Mouse (Mus musculus): ENCODE measurements around the gene Ahrr. TPM values are rescaled to one million over a fixed set of nuclear protein-coding genes. Genes with fewer than 3 reads are reported as not detected.
A peak's percentile ranks its signal among the peaks of the same experiment; 100 is the strongest.

The Ahrr gene
- 1.2 and 1.4 TPM in 2 replicates for polyA plus RNA-seq (2015; fragmentation: Nextera tagmentation; extraction: Ambion mirVana)

- peak within 1 kb of the TSS; percentile 44 for H3K4me2 ChIP-seq (ENCODE audit: low read length)
- ATAC-seq = peak; percentile 64
- peak within 1 kb of the TSS; percentile 31 for H3K4me3 ChIP-seq (replicated peaks; ENCODE audit: low read length)
- no peak within 1 kb of the TSS for H3K27ac ChIP-seq (ENCODE audit: low read length)
- no peaks in the 10 kb centered on the region for H3K36me3 ChIP-seq (ENCODE audit: control insufficient read depth, insufficient read depth)
- peak within 1 kb of the TSS; percentile 54 for H3K9ac ChIP-seq (replicated peaks; ENCODE audit: low read depth, low read length)
- peaks cover 6% of the 10 kb centered on the region for H3K4me1 ChIP-seq (replicated peaks; ENCODE audit: control insufficient read depth, insufficient read depth, low read length)
- no peaks in the 10 kb centered on the region for H3K9me3 ChIP-seq (ENCODE audit: control insufficient read depth, low read length)
- peaks cover 2% of the 10 kb centered on the region; the same call in 1 of the 2 replicates for H3K27me3 ChIP-seq (replicated peaks; ENCODE audit: control insufficient read depth, insufficient read depth, low read length)
- under 1% methylated on average over 27 of the region's 27 CpGs for WGBS
Observed at GRCm38 (mm10) chr13:74292167-74292566, at the start of gene Ahrr. Ahrr (minus strand) TSS chr13:74292331.

GRCm38 (mm10) chr13:74341036-74341435 is 48.9 kb upstream of the Ahrr start:
- H3K4me3 ChIP-seq (replicated peaks; ENCODE audit: low read length) = no peak overlapping the region
- peak; percentile 55; the same call in 1 of the 2 replicates for ATAC-seq
- no peak overlapping the region for H3K9ac ChIP-seq (replicated peaks; ENCODE audit: low read depth, low read length)
- 51% methylated on average over 3 of the region's 3 CpGs for WGBS
- no peak overlapping the region for H3K4me2 ChIP-seq (ENCODE audit: low read length)
- H3K27ac ChIP-seq (ENCODE audit: low read length) = no peak overlapping the region
- no peaks in the 10 kb centered on the region for H3K4me1 ChIP-seq (replicated peaks; ENCODE audit: control insufficient read depth, insufficient read depth, low read length)
- H3K36me3 ChIP-seq (ENCODE audit: control insufficient read depth, insufficient read depth) = peaks cover 27% of the 10 kb centered on the region
- no peaks in the 10 kb centered on the region for H3K27me3 ChIP-seq (replicated peaks; ENCODE audit: control insufficient read depth, insufficient read depth, low read length)
- no peaks in the 10 kb centered on the region for H3K9me3 ChIP-seq (ENCODE audit: control insufficient read depth, low read length)

- Histone ChIP-seq H3K4me3 (replicated peaks; ENCODE audit: low read length) (no peak overlapping the region), H3K27ac (ENCODE audit: low read length) (no peak overlapping the region), H3K36me3 (ENCODE audit: control insufficient read depth, insufficient read depth) (peaks cover 40% of the 10 kb centered on the region), H3K4me2 (ENCODE audit: low read length) (no peak overlapping the region), H3K4me1 (replicated peaks; ENCODE audit: control insufficient read depth, insufficient read depth, low read length) (no peaks in the 10 kb centered on the region), H3K9ac (replicated peaks; ENCODE audit: low read depth, low read length) (no peak overlapping the region), H3K27me3 (replicated peaks; ENCODE audit: control insufficient read depth, insufficient read depth, low read length) (no peaks in the 10 kb centered on the region), H3K9me3 (ENCODE audit: control insufficient read depth, low read length) (no peaks in the 10 kb centered on the region)
- no peak for ATAC-seq
Observed at GRCm38 (mm10) chr13:74329321-74329720, 37.2 kb upstream of the Ahrr start.

- peaks cover 16% of the 10 kb centered on the region for H3K4me1 ChIP-seq (replicated peaks; ENCODE audit: control insufficient read depth, insufficient read depth, low read length)
- peak within 1 kb of the TSS; percentile 99 for H3K4me3 ChIP-seq (replicated peaks; ENCODE audit: low read length)
- peak within 1 kb of the TSS; percentile 96 for H3K9ac ChIP-seq (replicated peaks; ENCODE audit: low read depth, low read length)
- under 1% methylated on average over 35 of the region's 36 CpGs for WGBS
- peaks cover 16% of the 10 kb centered on the region for H3K36me3 ChIP-seq (ENCODE audit: control insufficient read depth, insufficient read depth)
- ATAC-seq = peak; percentile 99
- H3K27ac ChIP-seq (ENCODE audit: low read length) = peak within 1 kb of the TSS; percentile 61
- no peaks in the 10 kb centered on the region for H3K9me3 ChIP-seq (ENCODE audit: control insufficient read depth, low read length)
- H3K4me2 ChIP-seq (ENCODE audit: low read length) = peak within 1 kb of the TSS; percentile 93
- H3K27me3 ChIP-seq (replicated peaks; ENCODE audit: control insufficient read depth, insufficient read depth, low read length) = no peaks in the 10 kb centered on the region
Observed at GRCm38 (mm10) chr13:74317170-74317849, 25.2 kb upstream of the Ahrr start, which contains the start of gene Pdcd6. Pdcd6 (minus strand) TSS chr13:74317580.

- Histone ChIP-seq H3K36me3 (ENCODE audit: control insufficient read depth, insufficient read depth) (peaks cover 10% of the 10 kb centered on the region), H3K4me3 (replicated peaks; ENCODE audit: low read length) (peak overlapping the region; percentile 99), H3K27me3 (replicated peaks; ENCODE audit: control insufficient read depth, insufficient read depth, low read length) (no peaks in the 10 kb centered on the region), H3K9ac (replicated peaks; ENCODE audit: low read depth, low read length) (peak overlapping the region; percentile 96), H3K9me3 (ENCODE audit: control insufficient read depth, low read length) (no peaks in the 10 kb centered on the region), H3K4me1 (replicated peaks; ENCODE audit: control insufficient read depth, insufficient read depth, low read length) (peaks cover 16% of the 10 kb centered on the region), H3K4me2 (ENCODE audit: low read length) (peak overlapping the region; percentile 93), H3K27ac (ENCODE audit: low read length) (peak overlapping the region; percentile 61)
- 3% methylated on average over 15 of the region's 15 CpGs for WGBS
- no peak for ATAC-seq
Observed at GRCm38 (mm10) chr13:74316789-74317169, 24.6 kb upstream of the Ahrr start.

GRCm38 (mm10) chr13:74316386-74316785 is 24.3 kb upstream of the Ahrr start:
- no peak overlapping the region for H3K27ac ChIP-seq (ENCODE audit: low read length)
- H3K9me3 ChIP-seq (ENCODE audit: control insufficient read depth, low read length) = no peaks in the 10 kb centered on the region
- WGBS = 28% methylated on average over 4 of the region's 4 CpGs
- H3K27me3 ChIP-seq (replicated peaks; ENCODE audit: control insufficient read depth, insufficient read depth, low read length) = no peaks in the 10 kb centered on the region
- peak overlapping the region; percentile 96 for H3K9ac ChIP-seq (replicated peaks; ENCODE audit: low read depth, low read length)
- H3K4me2 ChIP-seq (ENCODE audit: low read length) = peak overlapping the region; percentile 93
- peaks cover 16% of the 10 kb centered on the region for H3K4me1 ChIP-seq (replicated peaks; ENCODE audit: control insufficient read depth, insufficient read depth, low read length)
- ATAC-seq = no peak
- H3K4me3 ChIP-seq (replicated peaks; ENCODE audit: low read length) = peak overlapping the region; percentile 99
- peaks cover 8% of the 10 kb centered on the region for H3K36me3 ChIP-seq (ENCODE audit: control insufficient read depth, insufficient read depth)

- H3K4me3 ChIP-seq (replicated peaks; ENCODE audit: low read length) = no peak overlapping the region
- H3K27ac ChIP-seq (ENCODE audit: low read length) = no peak overlapping the region
- 96% methylated on average over 3 of the region's 3 CpGs for WGBS
- no peak overlapping the region for H3K9ac ChIP-seq (replicated peaks; ENCODE audit: low read depth, low read length)
- H3K9me3 ChIP-seq (ENCODE audit: control insufficient read depth, low read length) = no peaks in the 10 kb centered on the region
- no peak for ATAC-seq
- H3K4me1 ChIP-seq (replicated peaks; ENCODE audit: control insufficient read depth, insufficient read depth, low read length) = peaks cover 16% of the 10 kb centered on the region
- H3K36me3 ChIP-seq (ENCODE audit: control insufficient read depth, insufficient read depth) = peaks cover 10% of the 10 kb centered on the region
- H3K27me3 ChIP-seq (replicated peaks; ENCODE audit: control insufficient read depth, insufficient read depth, low read length) = no peaks in the 10 kb centered on the region
- H3K4me2 ChIP-seq (ENCODE audit: low read length) = no peak overlapping the region
Observed at GRCm38 (mm10) chr13:74314616-74315015, 22.5 kb upstream of the Ahrr start.

- Histone ChIP-seq H3K9me3 (ENCODE audit: control insufficient read depth, low read length) (no peaks in the 10 kb centered on the region), H3K9ac (replicated peaks; ENCODE audit: low read depth, low read length) (no peak overlapping the region), H3K36me3 (ENCODE audit: control insufficient read depth, insufficient read depth) (peaks cover 36% of the 10 kb centered on the region), H3K4me2 (ENCODE audit: low read length) (no peak overlapping the region), H3K4me3 (replicated peaks; ENCODE audit: low read length) (no peak overlapping the region), H3K27me3 (replicated peaks; ENCODE audit: control insufficient read depth, insufficient read depth, low read length) (no peaks in the 10 kb centered on the region), H3K4me1 (replicated peaks; ENCODE audit: control insufficient read depth, insufficient read depth, low read length) (no peaks in the 10 kb centered on the region), H3K27ac (ENCODE audit: low read length) (no peak overlapping the region)
- 96% methylated on average over 1 of the region's 1 CpGs for WGBS
- ATAC-seq = no peak
Observed at GRCm38 (mm10) chr13:74305780-74306179, 13.6 kb upstream of the Ahrr start.

- Histone ChIP-seq H3K9me3 (ENCODE audit: control insufficient read depth, low read length) (no peaks in the 10 kb centered on the region), H3K27ac (ENCODE audit: low read length) (no peak overlapping the region), H3K4me3 (replicated peaks; ENCODE audit: low read length) (no peak overlapping the region), H3K9ac (replicated peaks; ENCODE audit: low read depth, low read length) (no peak overlapping the region), H3K36me3 (ENCODE audit: control insufficient read depth, insufficient read depth) (peaks cover 34% of the 10 kb centered on the region), H3K4me2 (ENCODE audit: low read length) (no peak overlapping the region), H3K4me1 (replicated peaks; ENCODE audit: control insufficient read depth, insufficient read depth, low read length) (no peaks in the 10 kb centered on the region), H3K27me3 (replicated peaks; ENCODE audit: control insufficient read depth, insufficient read depth, low read length) (no peaks in the 10 kb centered on the region)
- 92% methylated on average over 6 of the region's 6 CpGs for WGBS
- ATAC-seq = no peak
Observed at GRCm38 (mm10) chr13:74305380-74305779, 13.2 kb upstream of the Ahrr start.

Data from forebrain, embryonic 16.5 days (tissue).